Mouse (Mus musculus): ENCODE measurements around the gene Olfr1188. TPM values are rescaled to one million over a fixed set of nuclear protein-coding genes. Genes with fewer than 3 reads are reported as not detected.

The Olfr1188 gene
- total RNA-seq (2012; rRNA removed), result not detected in 2 replicates
- not detected for polyA plus RNA-seq (2012; ENCODE audit: insufficient read depth in 1 of 2, insufficient read length in 2 of 2, low read depth in 1 of 2, low replicate concordance in 2 of 2, missing spikeins in 1 of 2)

DNA sequence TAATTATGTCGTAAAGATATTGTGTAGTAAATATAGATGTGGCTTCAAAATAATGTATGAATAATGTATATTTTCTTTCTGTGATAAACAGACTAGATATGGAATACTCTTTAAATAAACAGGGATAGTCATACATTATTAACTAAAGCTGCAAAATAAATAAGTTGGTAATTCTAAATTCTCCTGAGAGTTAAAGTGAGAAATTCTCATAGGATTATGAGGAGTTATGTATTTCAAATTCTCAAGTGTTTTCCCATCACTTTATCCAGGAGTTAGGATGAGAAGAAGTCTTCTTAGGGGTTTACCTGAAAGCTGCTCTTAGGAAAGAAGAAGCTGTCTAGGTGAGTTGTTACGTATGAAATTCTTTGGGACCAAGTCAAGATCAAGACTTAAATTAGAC lies at the start of gene Olfr1188:
Olfr1188 (plus strand) TSS at position 301 of the 400 bp plus-strand sequence.
- Histone ChIP-seq H3K4me1 (ENCODE audit: control insufficient read depth in 1 of 2, insufficient read depth in 2 of 2, low read length in 2 of 2) (no peaks in the 10 kb centered on the region), H3K27me3 (ENCODE audit: control insufficient read depth in 1 of 2, insufficient read depth in 2 of 2, low read length in 2 of 2) (no peaks in the 10 kb centered on the region), H3K79me2 (ENCODE audit: control insufficient read depth, insufficient read depth, low read length, poor library complexity) (no peaks in the 10 kb centered on the region), H3K9ac (ENCODE audit: control insufficient read depth, low read depth, low read length, poor library complexity, severe bottlenecking) (no peak within 1 kb of the TSS), H3K4me3 (ENCODE audit: control insufficient read depth in 1 of 2, insufficient read depth in 1 of 2, low read depth in 2 of 2, low read length in 2 of 2) (no peak within 1 kb of the TSS), H3K9me3 (replicated peaks; ENCODE audit: insufficient read depth, low read length) (no peaks in the 10 kb centered on the region), H3K27ac (ENCODE audit: control insufficient read depth, low read depth, low read length) (no peak within 1 kb of the TSS), H3K36me3 (ENCODE audit: control insufficient read depth in 1 of 2, insufficient read depth in 2 of 2, low read length in 2 of 2) (no peaks in the 10 kb centered on the region)
- TF ChIP-seq SMC3 (IDR thresholded peaks at IDR 0.05; ENCODE audit: low read depth, low read length), result no peak
- TF ChIP-seq MEF2A (IDR thresholded peaks at IDR 0.05; ENCODE audit: extremely low read depth, insufficient replicate concordance, low read depth, low read length, poor library complexity, severe bottlenecking), result no peak
- TF ChIP-seq ETS1 (IDR thresholded peaks at IDR 0.05; ENCODE audit: low read depth, low read length), result no peak
- TF ChIP-seq ZMIZ1 (IDR thresholded peaks at IDR 0.05; ENCODE audit: low read depth, low read length), result no peak
- TF ChIP-seq JUND (IDR thresholded peaks at IDR 0.05; ENCODE audit: low read depth, low read length), result no peak
- no peak for TF ChIP-seq ZNF384 (IDR thresholded peaks at IDR 0.05; ENCODE audit: low read depth, low read length)
- TF ChIP-seq MAZ (IDR thresholded peaks at IDR 0.05; ENCODE audit: low read depth, low read length), result no peak
- no peak for TF ChIP-seq MAFK (IDR thresholded peaks at IDR 0.05; ENCODE audit: borderline replicate concordance, low read depth, low read length)
- TF ChIP-seq TCF12 (IDR thresholded peaks at IDR 0.05; ENCODE audit: low read depth, low read length), result no peak
- TF ChIP-seq MYB (IDR thresholded peaks at IDR 0.05; ENCODE audit: low read depth, low read length), result no peak
- no peak for TF ChIP-seq HCFC1 (IDR thresholded peaks at IDR 0.05; ENCODE audit: low read depth, low read length)
- TF ChIP-seq KAT2A (conservative IDR thresholded peaks at IDR 0.05; ENCODE audit: low read depth, low read length), result no peak
- TF ChIP-seq GATA1 (IDR thresholded peaks at IDR 0.05; ENCODE audit: low read depth, low read length), result no peak
- TF ChIP-seq NELFE (IDR thresholded peaks at IDR 0.05; ENCODE audit: low read depth, low read length), result no peak
- TF ChIP-seq E2F4 (IDR thresholded peaks at IDR 0.05; ENCODE audit: borderline replicate concordance, low read depth, low read length), result no peak
- no peak for TF ChIP-seq SIN3A (IDR thresholded peaks at IDR 0.05; ENCODE audit: low read length)
- TF ChIP-seq ZKSCAN1 (IDR thresholded peaks at IDR 0.05; ENCODE audit: low read depth, low read length), result no peak
- TF ChIP-seq CHD2 (IDR thresholded peaks at IDR 0.05; ENCODE audit: low read length), result no peak
- TF ChIP-seq RCOR1 (IDR thresholded peaks at IDR 0.05; ENCODE audit: low read depth, low read length), result no peak
- TF ChIP-seq ZC3H11A (IDR thresholded peaks at IDR 0.05; ENCODE audit: low read depth, low read length), result no peak
- DNase-seq (ENCODE audit: low read depth, low spot score), result no peak

DNA sequence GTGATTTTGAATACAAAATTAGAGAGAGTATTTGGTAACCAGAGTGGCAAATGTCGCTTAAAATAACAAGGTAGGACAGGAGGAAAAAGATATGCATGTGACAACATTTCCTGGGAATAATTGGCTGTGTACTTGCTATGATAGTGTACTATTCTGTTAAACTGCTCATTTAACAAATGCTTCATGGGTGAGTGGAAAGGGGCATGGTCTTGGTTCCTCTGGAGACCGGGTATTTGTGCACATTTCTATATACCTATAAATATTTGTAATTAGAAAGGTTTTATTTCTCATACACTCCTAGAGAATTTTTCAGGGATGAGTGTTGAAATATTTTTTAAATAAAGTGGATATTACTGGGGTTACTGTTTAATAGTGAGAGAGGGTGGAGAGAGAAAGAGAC lies 38.5 kb upstream of the Olfr1188 start, which contains the start of gene Olfr1186:
Olfr1186 (plus strand) TSS at position 301 of the 400 bp plus-strand sequence.
- Histone ChIP-seq H3K36me3 (ENCODE audit: control insufficient read depth in 1 of 2, insufficient read depth in 2 of 2, low read length in 2 of 2) (no peaks in the 10 kb centered on the region), H3K9me3 (replicated peaks; ENCODE audit: insufficient read depth, low read length) (no peaks in the 10 kb centered on the region), H3K79me2 (ENCODE audit: control insufficient read depth, insufficient read depth, low read length, poor library complexity) (no peaks in the 10 kb centered on the region), H3K9ac (ENCODE audit: control insufficient read depth, low read depth, low read length, poor library complexity, severe bottlenecking) (no peak within 1 kb of the TSS), H3K27ac (ENCODE audit: control insufficient read depth, low read depth, low read length) (no peak within 1 kb of the TSS), H3K27me3 (ENCODE audit: control insufficient read depth in 1 of 2, insufficient read depth in 2 of 2, low read length in 2 of 2) (no peaks in the 10 kb centered on the region), H3K4me1 (ENCODE audit: control insufficient read depth in 1 of 2, insufficient read depth in 2 of 2, low read length in 2 of 2) (no peaks in the 10 kb centered on the region), H3K4me3 (ENCODE audit: control insufficient read depth in 1 of 2, insufficient read depth in 1 of 2, low read depth in 2 of 2, low read length in 2 of 2) (no peak within 1 kb of the TSS)
- TF ChIP-seq POLR2A (IDR thresholded peaks at IDR 0.05; ENCODE audit: control insufficient read depth in 1 of 2, insufficient read depth in 1 of 2, low read depth in 1 of 2, low read length in 2 of 2, poor library complexity in 1 of 2) (no peak), NRF1 (IDR thresholded peaks at IDR 0.05; ENCODE audit: insufficient read depth, low read depth, low read length, poor library complexity, severe bottlenecking) (no peak), GABPA (IDR thresholded peaks at IDR 0.05; ENCODE audit: low read depth, low read length) (no peak), NELFE (IDR thresholded peaks at IDR 0.05; ENCODE audit: low read depth, low read length) (no peak), ETS1 (IDR thresholded peaks at IDR 0.05; ENCODE audit: low read depth, low read length) (no peak), E2F4 (IDR thresholded peaks at IDR 0.05; ENCODE audit: borderline replicate concordance, low read depth, low read length) (no peak), CHD1 (IDR thresholded peaks at IDR 0.05; ENCODE audit: low read depth, low read length) (no peak)
- DNase-seq (ENCODE audit: low read depth, low spot score), result no peak

All from MEL (cell line).